In genomic region chr3:60556596-60556995, GRCm38 (mm10) we compare ENCODE assay signal across 23 mouse cellular contexts.
DNase-seq lines count a peak whose midpoint lies in the region; ATAC-seq lines count a peak whose summit lies in the region.
"Had no signal": no experiment of that assay in that cellular context is flagged by ENCODE, and none has a peak within 500 bp of the region (broad histone marks: within the 10 kb centered on the region; RNA-seq: fewer than 3 reads in every experiment).

No protein-coding gene starts in this region.

- peaks cover 18% of the 10 kb centered on the region for H3K36me3 ChIP-seq in liver, embryonic 12.5 days
- no peaks in the 10 kb centered on the region for H3K36me3 ChIP-seq in forebrain, embryonic 11.5 days (ENCODE audit: control insufficient read depth, insufficient read depth, low read length)
- H3K36me3 ChIP-seq: embryonic facial prominence, embryonic 13.5 days; embryonic facial prominence, embryonic 15.5 days; forebrain, embryonic 12.5 days had no signal

- no peak overlapping the region for H3K9ac ChIP-seq in liver, embryonic 12.5 days
- no peak overlapping the region for H3K9ac ChIP-seq in forebrain, embryonic 11.5 days (ENCODE audit: low read length)
- H3K9ac ChIP-seq: embryonic facial prominence, embryonic 13.5 days; embryonic facial prominence, embryonic 15.5 days; forebrain, embryonic 12.5 days had no signal

- DNase-seq in liver: no peak
- no peak for DNase-seq in forebrain, embryonic 11.5 days (ENCODE audit: low spot score)
- DNase-seq: adrenal gland, adult 8-10 months; adrenal gland, postnatal 14 days; adrenal gland, postnatal 36 days; cerebellum, adult 11-12 months; cerebellum, adult 2 months; cerebellum, adult 9-10 months; cerebellum, postnatal 10 days; cerebellum, postnatal 25 days; embryo, embryonic 11 days had no signal

- peak overlapping the region; percentile 45; the same call in 1 of the 2 replicates for H3K27ac ChIP-seq in liver, embryonic 12.5 days
- H3K27ac ChIP-seq in forebrain, embryonic 11.5 days (ENCODE audit: low read depth, low read length): no peak overlapping the region
- H3K27ac ChIP-seq: embryonic facial prominence, embryonic 13.5 days; embryonic facial prominence, embryonic 15.5 days; forebrain, embryonic 12.5 days had no signal

- 66% methylated on average over 3 of the region's 3 CpGs for WGBS in liver, embryonic 12.5 days (ENCODE audit: insufficient replicate concordance)
- WGBS in forebrain, embryonic 11.5 days: 90% methylated on average over 3 of the region's 3 CpGs

- no peak overlapping the region for H3K4me2 ChIP-seq in liver, embryonic 12.5 days
- no peak overlapping the region for H3K4me2 ChIP-seq in forebrain, embryonic 11.5 days (ENCODE audit: low read depth, low read length, severe bottlenecking)
- H3K4me2 ChIP-seq: embryonic facial prominence, embryonic 13.5 days; embryonic facial prominence, embryonic 15.5 days; forebrain, embryonic 12.5 days had no signal

- no peaks in the 10 kb centered on the region for H3K27me3 ChIP-seq in liver, embryonic 12.5 days (replicated peaks)
- no peaks in the 10 kb centered on the region; the same call in 1 of the 2 replicates for H3K27me3 ChIP-seq in forebrain, embryonic 11.5 days (ENCODE audit: control insufficient read depth, insufficient read depth, low read length)
- H3K27me3 ChIP-seq: embryonic facial prominence, embryonic 13.5 days; embryonic facial prominence, embryonic 15.5 days; Patski had no signal

- H3K9me3 ChIP-seq in liver, embryonic 12.5 days (replicated peaks): no peaks in the 10 kb centered on the region
- H3K9me3 ChIP-seq in forebrain, embryonic 11.5 days (ENCODE audit: control insufficient read depth, low read length): no peaks in the 10 kb centered on the region
- H3K9me3 ChIP-seq: embryonic facial prominence, embryonic 13.5 days; embryonic facial prominence, embryonic 15.5 days; forebrain, embryonic 12.5 days; G1E had no signal

- H3K4me1 ChIP-seq in liver, embryonic 12.5 days: peaks cover 37% of the 10 kb centered on the region
- H3K4me1 ChIP-seq in forebrain, embryonic 11.5 days (replicated peaks; ENCODE audit: control insufficient read depth, insufficient read depth, low read length): no peaks in the 10 kb centered on the region
- H3K4me1 ChIP-seq: embryonic facial prominence, embryonic 15.5 days had no signal

- no peak for ATAC-seq in liver, embryonic 12.5 days
- 0 out of 2 replicates have a peak, but pooled peaks have one; percentile 6 for ATAC-seq in common myeloid progenitor, adult 5-6 weeks (replicated peaks; ENCODE audit: low read depth, poor library complexity, severe bottlenecking)
- ATAC-seq in erythroid progenitor cell, adult 5-6 weeks (replicated peaks; ENCODE audit: low FRiP score, poor library complexity, severe bottlenecking): no peak
- no peak for ATAC-seq in forebrain, embryonic 11.5 days (replicated peaks; ENCODE audit: low FRiP score)
- ATAC-seq: activated CD4-positive, CD25-positive, alpha-beta regulatory T cell, adult 4 months; forebrain, embryonic 14.5 days; forebrain, embryonic 16.5 days; Patski had no signal

- no peak overlapping the region for H3K4me3 ChIP-seq in liver, embryonic 12.5 days
- H3K4me3 ChIP-seq in forebrain, embryonic 11.5 days (ENCODE audit: low read depth, low read length): no peak overlapping the region
- H3K4me3 ChIP-seq: embryonic facial prominence, embryonic 13.5 days; embryonic facial prominence, embryonic 15.5 days; erythroblast, embryonic 14.5 days; forebrain, embryonic 12.5 days had no signal
